Mouse (Mus musculus): ENCODE data around the gene Kcnq1.

- TF ChIP-seq CTCF (IDR thresholded peaks at IDR 0.05; ENCODE audit: extremely low read depth, insufficient read length, insufficient replicate concordance, low read depth, low read length) (no peak), POLR2A (IDR thresholded peaks at IDR 0.05; ENCODE audit: low read depth, low read length) (no peak)
Measured at GRCm38 (mm10) chr7:143417875-143418274, 311.7 kb downstream of the Kcnq1 start.
